Mouse (Mus musculus): ENCODE data around the gene Cnfn.

DNA sequence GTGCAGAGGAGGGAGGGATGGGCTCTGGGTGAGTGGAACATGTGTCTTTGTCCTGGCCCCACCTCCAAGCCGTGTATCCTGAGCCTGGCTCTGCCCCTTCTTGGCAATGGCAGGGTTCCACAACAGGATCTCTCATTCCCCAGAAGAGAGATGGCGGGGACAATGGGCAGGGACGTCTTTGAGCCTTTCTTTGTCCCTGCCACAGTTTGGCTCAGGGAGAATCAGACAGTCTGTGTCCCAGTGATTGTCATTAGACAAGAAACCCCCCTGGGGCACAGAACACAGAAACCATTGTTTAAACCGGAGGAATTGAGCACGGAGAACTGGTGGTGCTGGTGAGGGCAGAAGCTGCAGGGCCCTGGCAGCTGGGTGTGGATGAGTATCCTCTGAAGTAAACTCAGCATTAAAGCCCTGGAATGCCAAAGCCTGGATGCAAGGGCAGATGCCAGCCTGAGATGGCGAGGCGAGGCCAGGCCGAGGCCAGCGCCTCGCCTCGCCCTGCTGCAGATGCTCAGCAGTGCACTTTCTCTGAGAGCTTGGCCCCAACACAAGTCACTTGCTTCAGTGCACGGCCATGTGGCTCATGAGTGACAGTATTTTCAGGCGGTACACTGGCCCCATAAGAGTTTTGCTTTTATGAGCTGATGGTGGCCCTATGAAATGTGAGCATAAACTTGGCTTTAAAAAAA is 3.4 kb downstream of the Cnfn start:
- no peak for TF ChIP-seq CTCF (IDR thresholded peaks at IDR 0.05)
- no peak for TF ChIP-seq EP300 (IDR thresholded peaks at IDR 0.05)

Measured in lung, postnatal 0 days (tissue).